8 mouse cellular contexts compared by ENCODE assay signal in the genomic region with DNA sequence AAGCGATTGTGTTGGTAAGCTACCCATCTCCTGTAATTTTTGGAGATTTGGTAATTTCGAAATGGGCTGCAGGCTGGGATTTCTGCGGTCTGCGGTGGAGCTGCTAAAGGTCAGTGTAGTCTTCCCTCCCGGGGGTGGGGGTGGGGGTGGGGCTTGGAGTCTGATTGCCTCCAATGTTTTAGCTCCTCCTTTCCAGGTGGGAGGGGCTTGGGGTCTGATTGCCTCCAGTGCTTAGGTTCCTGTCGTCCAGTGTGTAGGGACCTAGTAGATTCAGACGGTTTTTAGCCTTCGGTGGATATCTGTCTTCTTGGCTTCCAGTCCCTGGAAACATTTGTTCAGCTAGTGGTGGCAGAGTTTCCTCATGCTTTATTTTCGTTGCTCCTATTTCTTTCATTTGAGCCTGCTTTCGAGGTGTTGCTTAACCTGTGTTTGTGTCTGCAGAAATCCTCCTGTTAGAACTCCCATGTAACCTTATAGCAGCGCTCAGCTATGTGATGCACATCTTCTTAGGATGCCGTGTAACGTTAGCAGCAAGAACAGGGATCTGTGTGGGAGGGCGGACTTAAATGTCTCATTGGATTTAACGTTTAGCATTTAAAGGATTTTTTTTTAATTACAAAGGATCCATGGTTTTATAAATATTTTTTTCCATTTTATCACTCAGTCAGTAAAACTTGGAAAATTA.
A peak's percentile ranks its signal among the peaks of the same experiment; 100 is the strongest.
DNase-seq lines count a peak whose midpoint lies in the region; ATAC-seq and TF ChIP-seq lines count a peak whose summit lies in the region.

No protein-coding gene starts in this region.

- H3K4me3 ChIP-seq in embryonic facial prominence, embryonic 15.5 days (replicated peaks) = no peak overlapping the region
- H3K4me3 ChIP-seq in hindbrain, embryonic 13.5 days = no peak overlapping the region
- H3K4me3 ChIP-seq in limb, embryonic 13.5 days = peak overlapping the region; percentile 21; the same call in 1 of the 2 replicates
- H3K4me3 ChIP-seq in midbrain, embryonic 16.5 days (ENCODE audit: low read depth, low read length) = peak overlapping the region; percentile 5; the same call in 1 of the 2 replicates
- H3K4me3 ChIP-seq in cerebellum, adult 2 months (replicated peaks; ENCODE audit: insufficient read depth, low read depth, low read length) = no peak overlapping the region

- WGBS in embryonic facial prominence, embryonic 15.5 days = 11% methylated on average over 15 of the region's 15 CpGs
- 27% methylated on average over 15 of the region's 15 CpGs for WGBS in hindbrain, embryonic 13.5 days
- WGBS in limb, embryonic 13.5 days = 17% methylated on average over 15 of the region's 15 CpGs
- WGBS in midbrain, embryonic 16.5 days = 26% methylated on average over 15 of the region's 15 CpGs
- 39% methylated on average over 15 of the region's 15 CpGs for WGBS in cerebellum, adult 2 months

- TF ChIP-seq POLR2A in cerebellum, adult 2 months (IDR thresholded peaks at IDR 0.05; ENCODE audit: borderline replicate concordance, insufficient read depth, low read length) = no peak

- no peaks in the 10 kb centered on the region for H3K9me3 ChIP-seq in embryonic facial prominence, embryonic 15.5 days (replicated peaks)
- no peaks in the 10 kb centered on the region for H3K9me3 ChIP-seq in hindbrain, embryonic 13.5 days
- no peaks in the 10 kb centered on the region for H3K9me3 ChIP-seq in limb, embryonic 13.5 days
- no peaks in the 10 kb centered on the region for H3K9me3 ChIP-seq in midbrain, embryonic 16.5 days (replicated peaks; ENCODE audit: control insufficient read depth, low read length, poor library complexity, severe bottlenecking)

- H3K9ac ChIP-seq in embryonic facial prominence, embryonic 15.5 days = no peak overlapping the region
- H3K9ac ChIP-seq in hindbrain, embryonic 13.5 days = no peak overlapping the region
- H3K9ac ChIP-seq in limb, embryonic 13.5 days = no peak overlapping the region
- 0 out of 2 replicates have a peak overlapping the region, but pooled peaks have one; percentile 34 for H3K9ac ChIP-seq in midbrain, embryonic 16.5 days (ENCODE audit: low read depth, low read length)

- 0 out of 2 replicates have a peak, but pooled peaks have one; percentile 24 for ATAC-seq in embryonic facial prominence, embryonic 15.5 days (ENCODE audit: insufficient number of reproducible peaks, low FRiP score, low TSS enrichment, low read depth)
- no peak for ATAC-seq in hindbrain, embryonic 13.5 days (ENCODE audit: low FRiP score)
- no peak for ATAC-seq in limb, embryonic 13.5 days (ENCODE audit: low FRiP score, low read depth)
- no peak for ATAC-seq in midbrain, embryonic 16.5 days

- no peaks in the 10 kb centered on the region for H3K4me1 ChIP-seq in embryonic facial prominence, embryonic 15.5 days
- peaks cover 9% of the 10 kb centered on the region; the same call in 1 of the 2 replicates for H3K4me1 ChIP-seq in hindbrain, embryonic 13.5 days (replicated peaks)
- H3K4me1 ChIP-seq in limb, embryonic 13.5 days = peaks cover 7% of the 10 kb centered on the region; the same call in 1 of the 2 replicates
- no peaks in the 10 kb centered on the region; the same call in 1 of the 2 replicates for H3K4me1 ChIP-seq in midbrain, embryonic 16.5 days (ENCODE audit: control insufficient read depth, insufficient read depth, low read length)
- no peaks in the 10 kb centered on the region for H3K4me1 ChIP-seq in cerebellum, adult 2 months (ENCODE audit: control insufficient read depth, insufficient read depth, low read length)

- peak overlapping the region; percentile 21; the same call in 1 of the 2 replicates for H3K4me2 ChIP-seq in embryonic facial prominence, embryonic 15.5 days (replicated peaks)
- H3K4me2 ChIP-seq in hindbrain, embryonic 13.5 days = peak overlapping the region; percentile 35
- H3K4me2 ChIP-seq in limb, embryonic 13.5 days (replicated peaks) = peak overlapping the region; percentile 48
- peak overlapping the region; percentile 33 for H3K4me2 ChIP-seq in midbrain, embryonic 16.5 days (ENCODE audit: low read length)

- peak; percentile 80 for DNase-seq in gastrocnemius, adult 18-20 months (ENCODE audit: low spot score)
- DNase-seq in gastrocnemius, postnatal 4 days (ENCODE audit: low spot score in 2 of 2) = no peak
- no peak for DNase-seq in cerebellum, adult 2 months
- DNase-seq in layer of hippocampus, postnatal 25 days (ENCODE audit: extremely low spot score in 1 of 2, low spot score in 1 of 2) = no peak

- no peak overlapping the region for H3K27ac ChIP-seq in embryonic facial prominence, embryonic 15.5 days (replicated peaks)
- H3K27ac ChIP-seq in hindbrain, embryonic 13.5 days = no peak overlapping the region
- no peak overlapping the region for H3K27ac ChIP-seq in limb, embryonic 13.5 days
- no peak overlapping the region for H3K27ac ChIP-seq in midbrain, embryonic 16.5 days (ENCODE audit: low read length)
- H3K27ac ChIP-seq in cerebellum, adult 2 months (ENCODE audit: insufficient read depth, low read length) = no peak overlapping the region

- TF ChIP-seq CTCF in cerebellum, adult 2 months (IDR thresholded peaks at IDR 0.05; ENCODE audit: borderline replicate concordance, insufficient read depth, low read depth, low read length) = no peak

- no peaks in the 10 kb centered on the region for H3K27me3 ChIP-seq in embryonic facial prominence, embryonic 15.5 days
- no peaks in the 10 kb centered on the region for H3K27me3 ChIP-seq in hindbrain, embryonic 13.5 days
- no peaks in the 10 kb centered on the region for H3K27me3 ChIP-seq in limb, embryonic 13.5 days
- no peaks in the 10 kb centered on the region for H3K27me3 ChIP-seq in midbrain, embryonic 16.5 days (ENCODE audit: control insufficient read depth, insufficient read depth, low read depth, low read length)
- no peaks in the 10 kb centered on the region for H3K27me3 ChIP-seq in cerebellum, adult 2 months (ENCODE audit: control insufficient read depth, insufficient read depth, low read length)

- no peaks in the 10 kb centered on the region for H3K36me3 ChIP-seq in embryonic facial prominence, embryonic 15.5 days
- H3K36me3 ChIP-seq in hindbrain, embryonic 13.5 days = no peaks in the 10 kb centered on the region
- H3K36me3 ChIP-seq in limb, embryonic 13.5 days = no peaks in the 10 kb centered on the region
- no peaks in the 10 kb centered on the region for H3K36me3 ChIP-seq in midbrain, embryonic 16.5 days (ENCODE audit: control insufficient read depth, insufficient read depth, low read length)

Comparison
In these comparisons a context has a peak if more than half of its experiments do, and no peak if none do; other contexts are left out.
1. H3K4me3 ChIP-seq: peak in limb, embryonic 13.5 days (single experiment) and midbrain, embryonic 16.5 days (single experiment); none in embryonic facial prominence, embryonic 15.5 days (single experiment), hindbrain, embryonic 13.5 days (single experiment) and cerebellum, adult 2 months (single experiment).
2. Peak in every context shown above with its lines, with median percentiles within 50 percentile points of each other: H3K4me2 ChIP-seq.